Mouse (Mus musculus) heart, embryonic 12.5 days (tissue): Measurements from ENCODE around the gene Hhat. TPM values are rescaled to one million over a fixed set of nuclear protein-coding genes. Genes with fewer than 3 reads are reported as not detected.

Experiments used
- ATAC-seq: fragments of 200-750 bp; cut with Nextera tagmentation; 2 replicates; pipeline ENCODE4 v1.8.0; 2017; ENCODE audit warnings: moderate TSS enrichment, moderate library complexity; ENCODE audit not compliant: insufficient number of reproducible peaks, low FRiP score
- H3K27ac ChIP-seq: fragments of 300-500 bp; sonication (generic); 2 replicates; pipeline ENCODE4 v1.5.1; 2016; ENCODE audit warnings: mild to moderate bottlenecking, moderate library complexity; ENCODE audit not compliant: poor library complexity, severe bottlenecking
- H3K27me3 ChIP-seq: fragments of 300-500 bp; sonication (generic); replicated peaks from 2 replicates; pipeline ENCODE4 v1.6.1; 2016; ENCODE audit warnings: mild to moderate bottlenecking, moderate library complexity
- H3K36me3 ChIP-seq: fragments of 300-500 bp; sonication (generic); 2 replicates; pipeline ENCODE4 v1.6.1; 2016; ENCODE audit warnings: mild to moderate bottlenecking, moderate library complexity
- H3K4me1 ChIP-seq: fragments of 300-500 bp; sonication (generic); replicated peaks from 2 replicates; pipeline ENCODE4 v1.6.1; 2016; ENCODE audit warnings: mild to moderate bottlenecking
- H3K4me2 ChIP-seq: fragments of 300-500 bp; sonication (generic); 2 replicates; pipeline ENCODE4 v1.6.1; 2016; ENCODE audit warnings: mild to moderate bottlenecking, moderate library complexity
- H3K4me3 ChIP-seq: fragments of 300-500 bp; sonication (generic); 2 replicates; pipeline ENCODE4 v1.5.1; 2016; ENCODE audit warnings: mild to moderate bottlenecking
- H3K9ac ChIP-seq: fragments of 300-500 bp; sonication (generic); 2 replicates; pipeline ENCODE4 v1.6.1; 2016; ENCODE audit warnings: mild to moderate bottlenecking, moderate library complexity
- H3K9me3 ChIP-seq: fragments of 300-500 bp; sonication (generic); replicated peaks from 2 replicates; pipeline ENCODE4 v1.6.1; 2016; ENCODE audit warnings: mild to moderate bottlenecking, moderate library complexity
- WGBS: fragments of 180-500 bp; shearing (Covaris S2); methylation state at CpG from one replicate; pipeline ENCODE4 v1.1.7; 2016; 5-methylcytosine and 5-hydroxymethylcytosine counted together
- polyA plus RNA-seq: library from polyadenylated mRNA; unstranded; fragments of >200 nt; fragmentation: Nextera tagmentation; extraction: Ambion mirVana; gene quantifications from 2 replicates; pipeline ENCODE4 v1.2.1, GENCODE M21; 2016

Gene Hhat
- polyA plus RNA-seq, 1 experiment from 2014 or later, result 6.7 TPM

DNA sequence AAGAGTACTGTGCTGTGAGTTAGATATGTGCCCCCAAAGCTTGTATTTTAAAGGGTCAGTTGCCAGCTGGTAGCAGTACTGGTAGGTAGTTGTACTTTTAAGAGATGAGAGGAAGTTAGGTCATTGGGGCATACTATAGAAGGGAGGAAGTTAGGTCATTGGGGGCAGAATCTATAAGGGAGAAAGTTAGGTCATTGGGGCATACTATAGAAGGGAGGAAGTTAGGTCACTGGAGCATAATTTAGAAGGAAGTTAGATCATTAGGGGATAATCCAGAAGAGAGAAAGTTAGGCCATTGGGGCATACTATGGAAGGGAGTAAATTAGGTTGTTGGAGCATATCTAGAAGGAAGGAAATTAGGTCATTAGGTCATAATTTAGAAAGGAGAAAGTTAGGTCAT is 71.9 kb downstream of the Hhat start:
- Histone ChIP-seq H3K9ac (no peak overlapping the region), H3K4me1 (no peaks in the 10 kb centered on the region), H3K36me3 (no peaks in the 10 kb centered on the region), H3K4me3 (no peak overlapping the region), H3K27ac (no peak overlapping the region), H3K9me3 (0 out of 2 replicates have a peak, but pooled peaks cover 3% of the 10 kb centered on the region), H3K27me3 (no peaks in the 10 kb centered on the region), H3K4me2 (no peak overlapping the region)
- no peak for ATAC-seq

DNA sequence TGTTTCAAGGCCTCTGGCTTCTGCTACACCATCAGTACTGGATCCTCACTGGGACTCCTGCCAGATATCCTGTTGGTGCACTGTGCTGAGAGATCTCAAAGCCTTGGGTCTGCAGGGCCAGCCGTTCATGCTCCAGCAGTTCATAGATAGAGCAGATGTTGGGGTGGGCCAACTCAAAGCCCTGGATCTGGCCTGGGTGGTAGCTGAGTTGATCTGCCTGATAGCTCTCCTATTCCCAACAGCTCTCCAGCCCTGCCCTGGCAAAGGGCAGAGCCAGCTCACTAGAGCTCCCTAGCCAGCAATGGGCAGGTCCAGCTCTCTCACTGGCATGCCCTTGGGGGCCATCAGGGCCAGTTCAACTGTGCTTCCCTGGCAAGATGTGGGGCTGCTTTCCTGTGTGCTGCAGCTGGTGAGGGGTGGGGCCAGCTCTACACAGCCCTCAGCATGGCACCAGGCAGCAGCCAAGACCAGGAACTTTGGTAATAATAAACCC is 74.6 kb downstream of the Hhat start:
- no peaks in the 10 kb centered on the region for H3K36me3 ChIP-seq
- H3K27ac ChIP-seq, result no peak overlapping the region
- no peaks in the 10 kb centered on the region for H3K27me3 ChIP-seq
- no peak overlapping the region for H3K4me3 ChIP-seq
- H3K4me1 ChIP-seq, result no peaks in the 10 kb centered on the region
- 63% methylated on average over 1 of the region's 1 CpGs for WGBS
- H3K9ac ChIP-seq, result no peak overlapping the region
- no peak overlapping the region for H3K4me2 ChIP-seq
- H3K9me3 ChIP-seq, result 0 out of 2 replicates have a peak, but pooled peaks cover 3% of the 10 kb centered on the region
- no peak for ATAC-seq

- H3K9ac ChIP-seq, result no peak overlapping the region
- H3K36me3 ChIP-seq, result no peaks in the 10 kb centered on the region
- ATAC-seq, result no peak
- H3K9me3 ChIP-seq, result 0 out of 2 replicates have a peak, but pooled peaks cover 3% of the 10 kb centered on the region
- no peak overlapping the region for H3K27ac ChIP-seq
- no peak overlapping the region for H3K4me3 ChIP-seq
- H3K27me3 ChIP-seq, result no peaks in the 10 kb centered on the region
- 87% methylated on average over 10 of the region's 10 CpGs for WGBS
- H3K4me1 ChIP-seq, result no peaks in the 10 kb centered on the region
- no peak overlapping the region for H3K4me2 ChIP-seq
These were observed 77.4 kb downstream of the Hhat start for GRCm38 (mm10) chr1:192693644-192694043.

- 68% methylated on average over 7 of the region's 7 CpGs for WGBS
- Histone ChIP-seq H3K4me2 (no peak overlapping the region), H3K4me3 (no peak overlapping the region), H3K27ac (no peak overlapping the region), H3K4me1 (no peaks in the 10 kb centered on the region), H3K27me3 (no peaks in the 10 kb centered on the region), H3K9ac (no peak overlapping the region), H3K36me3 (no peaks in the 10 kb centered on the region), H3K9me3 (0 out of 2 replicates have a peak, but pooled peaks cover 3% of the 10 kb centered on the region)
- ATAC-seq, result no peak
These were observed 78.0 kb downstream of the Hhat start for GRCm38 (mm10) chr1:192692982-192693381.

GRCm38 (mm10) chr1:192682219-192682951 is 88.6 kb downstream of the Hhat start:
- H3K4me1 ChIP-seq, result no peaks in the 10 kb centered on the region
- no peaks in the 10 kb centered on the region for H3K27me3 ChIP-seq
- no peak overlapping the region for H3K9ac ChIP-seq
- peaks cover 3% of the 10 kb centered on the region; the same call in 1 of the 2 replicates for H3K36me3 ChIP-seq
- WGBS, result 85% methylated on average over 4 of the region's 4 CpGs
- H3K4me3 ChIP-seq, result no peak overlapping the region
- ATAC-seq, result no peak
- no peak overlapping the region for H3K4me2 ChIP-seq
- no peak overlapping the region for H3K27ac ChIP-seq
- H3K9me3 ChIP-seq, result no peaks in the 10 kb centered on the region

DNA sequence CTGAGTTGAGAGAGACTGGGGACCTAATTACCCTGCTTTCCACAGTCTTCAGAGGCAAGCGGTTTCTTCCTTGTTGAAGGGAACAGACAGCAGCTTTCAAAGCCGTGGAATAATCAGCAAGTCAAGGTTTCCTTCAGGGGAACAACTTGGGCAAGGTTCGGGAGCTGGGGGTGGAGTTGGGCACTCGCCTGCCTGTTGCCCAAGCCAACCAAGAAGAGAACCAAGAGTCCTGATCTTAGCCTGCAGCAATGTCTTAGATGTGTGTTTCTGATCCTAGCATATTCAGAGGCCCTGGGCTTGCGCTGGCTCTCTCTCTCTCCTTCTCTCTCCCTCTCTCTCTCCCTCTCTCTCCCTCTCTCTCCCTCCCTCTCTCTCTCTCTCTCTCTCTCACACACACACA is 93.8 kb downstream of the Hhat start:
- Histone ChIP-seq H3K9me3 (peaks cover 9% of the 10 kb centered on the region), H3K27ac (no peak overlapping the region), H3K4me1 (no peaks in the 10 kb centered on the region), H3K4me2 (no peak overlapping the region), H3K9ac (no peak overlapping the region), H3K27me3 (no peaks in the 10 kb centered on the region), H3K4me3 (no peak overlapping the region), H3K36me3 (peaks cover 11% of the 10 kb centered on the region)
- WGBS, result 75% methylated on average over 5 of the region's 5 CpGs
- no peak for ATAC-seq

DNA sequence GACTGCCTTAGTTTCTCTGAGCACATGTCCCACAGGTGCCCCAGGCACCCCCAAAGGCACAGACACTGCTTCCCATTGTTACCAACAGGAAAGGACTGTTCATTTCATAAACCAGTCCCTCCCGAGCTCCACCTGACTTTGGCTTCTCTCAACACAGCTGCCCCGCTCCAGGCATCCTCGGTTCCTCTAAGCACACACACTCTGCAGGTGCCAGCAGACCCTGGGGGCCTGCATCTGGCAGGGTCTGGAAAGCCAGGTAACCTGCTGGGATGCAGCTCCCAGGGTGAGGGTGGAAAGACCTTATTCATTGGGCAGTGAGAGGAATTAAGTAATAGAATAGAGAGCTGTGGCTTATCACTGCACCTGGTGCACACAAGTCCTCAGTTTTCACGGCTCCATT is 107.4 kb downstream of the Hhat start:
- no peak overlapping the region for H3K9ac ChIP-seq

GRCm38 (mm10) chr1:192663092-192663491 is 107.9 kb downstream of the Hhat start:
- WGBS, result 66% methylated on average over 5 of the region's 5 CpGs
- Histone ChIP-seq H3K4me1 (no peaks in the 10 kb centered on the region), H3K4me2 (no peak overlapping the region), H3K9me3 (peaks cover 16% of the 10 kb centered on the region), H3K9ac (no peak overlapping the region), H3K27me3 (no peaks in the 10 kb centered on the region), H3K4me3 (no peak overlapping the region), H3K36me3 (peaks cover 10% of the 10 kb centered on the region), H3K27ac (no peak overlapping the region)
- ATAC-seq, result no peak

More for the DNA sequence above, 107.4 kb downstream of the Hhat start:
- Histone ChIP-seq H3K4me2 (no peak overlapping the region), H3K27me3 (no peaks in the 10 kb centered on the region), H3K27ac (no peak overlapping the region), H3K4me3 (no peak overlapping the region), H3K9me3 (peaks cover 16% of the 10 kb centered on the region), H3K36me3 (peaks cover 10% of the 10 kb centered on the region), H3K4me1 (no peaks in the 10 kb centered on the region)
- no peak for ATAC-seq
- WGBS, result 69% methylated on average over 4 of the region's 4 CpGs

DNA sequence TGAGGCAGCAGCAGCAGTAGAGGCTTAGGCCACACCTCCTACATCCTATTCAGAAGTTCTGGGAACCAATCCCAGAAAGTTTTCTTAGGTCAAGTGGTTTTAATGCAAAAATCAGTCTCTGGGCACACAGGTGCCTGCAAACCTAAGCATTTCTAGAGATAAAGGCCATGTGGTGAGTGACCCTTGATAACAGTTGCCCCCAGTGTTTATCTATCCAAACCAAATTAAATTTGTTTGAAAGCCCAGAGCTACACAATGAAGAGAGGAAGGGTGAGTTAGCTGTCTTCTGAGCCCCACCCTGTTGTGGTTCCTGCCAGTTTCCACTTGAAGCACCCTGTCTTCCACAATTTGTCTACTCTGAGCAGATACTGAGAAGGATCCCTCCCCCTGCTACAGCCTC is 109.4 kb downstream of the Hhat start:
- H3K9ac ChIP-seq, result no peak overlapping the region
- no peak overlapping the region for H3K4me3 ChIP-seq
- no peak overlapping the region for H3K27ac ChIP-seq
- no peak for ATAC-seq
- no peaks in the 10 kb centered on the region for H3K4me1 ChIP-seq
- no peaks in the 10 kb centered on the region for H3K27me3 ChIP-seq
- peaks cover 10% of the 10 kb centered on the region for H3K36me3 ChIP-seq
- H3K9me3 ChIP-seq, result peaks cover 16% of the 10 kb centered on the region
- no peak overlapping the region for H3K4me2 ChIP-seq

DNA sequence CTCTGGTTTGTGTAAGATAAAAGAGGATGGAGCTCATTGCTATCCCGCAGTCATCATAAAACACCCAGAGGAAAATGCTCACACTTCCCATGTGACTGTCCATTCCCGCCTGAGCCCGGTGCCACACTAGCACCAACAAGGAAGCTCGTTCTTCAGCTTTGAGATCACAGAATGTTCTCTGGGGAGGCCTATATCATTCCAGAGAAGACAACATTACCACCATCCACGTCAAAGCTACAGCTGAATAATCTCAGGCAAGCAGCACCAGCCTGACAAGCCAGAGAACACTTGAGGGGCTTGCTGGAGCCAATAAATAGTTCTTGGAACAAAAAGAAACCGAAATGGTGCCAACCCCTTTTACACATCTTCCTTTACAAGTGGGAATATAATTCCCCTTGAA is 113.6 kb downstream of the Hhat start:
- Histone ChIP-seq H3K9me3 (peaks cover 10% of the 10 kb centered on the region), H3K27me3 (no peaks in the 10 kb centered on the region), H3K4me1 (no peaks in the 10 kb centered on the region), H3K36me3 (peaks cover 10% of the 10 kb centered on the region), H3K4me2 (no peak overlapping the region), H3K9ac (no peak overlapping the region), H3K27ac (no peak overlapping the region), H3K4me3 (no peak overlapping the region)
- 66% methylated on average over 6 of the region's 6 CpGs for WGBS
- no peak for ATAC-seq

- no peaks in the 10 kb centered on the region for H3K9me3 ChIP-seq
- H3K4me3 ChIP-seq, result no peak overlapping the region
- no peaks in the 10 kb centered on the region for H3K36me3 ChIP-seq
- H3K9ac ChIP-seq, result no peak overlapping the region
- H3K27ac ChIP-seq, result no peak overlapping the region
- no peak for ATAC-seq
- peaks cover 13% of the 10 kb centered on the region for H3K4me1 ChIP-seq
- H3K4me2 ChIP-seq, result no peak overlapping the region
- 51% methylated on average over 8 of the region's 8 CpGs for WGBS
- no peaks in the 10 kb centered on the region for H3K27me3 ChIP-seq
These were observed 118.9 kb downstream of the Hhat start for GRCm38 (mm10) chr1:192651981-192652605.
